Mouse (Mus musculus): ENCODE results near the gene Hif1an.
A peak's percentile ranks its signal among the peaks of the same experiment; 100 is the strongest.

Hif1an gene

GRCm38 (mm10) chr19:44564006-44564405, 1.4 kb downstream of the Hif1an start:
- no peak for DNase-seq (ENCODE audit: low spot score in 2 of 2)

GRCm38 (mm10) chr19:44567763-44568162, 5.1 kb downstream of the Hif1an start:
- DNase-seq (ENCODE audit: low spot score in 2 of 2), result no peak

- no peak for DNase-seq (ENCODE audit: low spot score in 2 of 2)
Measured at GRCm38 (mm10) chr19:44576275-44576674, 13.6 kb downstream of the Hif1an start.

GRCm38 (mm10) chr19:44578038-44578437, 15.4 kb downstream of the Hif1an start:
- no peak for DNase-seq (ENCODE audit: low spot score in 2 of 2)

GRCm38 (mm10) chr19:44582103-44582502, 19.5 kb downstream of the Hif1an start:
- no peak for DNase-seq (ENCODE audit: low spot score in 2 of 2)

- peak; percentile 91 to 96 for DNase-seq (ENCODE audit: low spot score in 2 of 2)
Measured at GRCm38 (mm10) chr19:44582638-44583309, 20.1 kb downstream of the Hif1an start.

GRCm38 (mm10) chr19:44588036-44588435, 25.4 kb downstream of the Hif1an start:
- DNase-seq (ENCODE audit: low spot score in 2 of 2), result no peak

- DNase-seq (ENCODE audit: low spot score in 2 of 2), result no peak
Measured at GRCm38 (mm10) chr19:44589591-44590223, 27.1 kb downstream of the Hif1an start.

- DNase-seq (ENCODE audit: low spot score in 2 of 2), result no peak
Measured at GRCm38 (mm10) chr19:44590992-44591391, 28.3 kb downstream of the Hif1an start.

- DNase-seq (ENCODE audit: low spot score in 2 of 2), result no peak
Measured at GRCm38 (mm10) chr19:44591638-44592037, 29.0 kb downstream of the Hif1an start.

- no peak for DNase-seq (ENCODE audit: low spot score in 2 of 2)
Measured at GRCm38 (mm10) chr19:44594180-44594579, 31.5 kb downstream of the Hif1an start.

GRCm38 (mm10) chr19:44618166-44618565, 55.5 kb downstream of the Hif1an start:
- peak; percentile 56 to 74 for DNase-seq (ENCODE audit: low spot score in 2 of 2)

All from frontal cortex, postnatal 36 days (tissue).